Mouse (Mus musculus) cerebellum, adult 8-10 months (tissue): ENCODE results near the gene Gadl1.

Experiments
- DNase-seq: peaks from one replicate; pipeline ENCODE4 v3.0.0; 2022

Gadl1 gene

DNA sequence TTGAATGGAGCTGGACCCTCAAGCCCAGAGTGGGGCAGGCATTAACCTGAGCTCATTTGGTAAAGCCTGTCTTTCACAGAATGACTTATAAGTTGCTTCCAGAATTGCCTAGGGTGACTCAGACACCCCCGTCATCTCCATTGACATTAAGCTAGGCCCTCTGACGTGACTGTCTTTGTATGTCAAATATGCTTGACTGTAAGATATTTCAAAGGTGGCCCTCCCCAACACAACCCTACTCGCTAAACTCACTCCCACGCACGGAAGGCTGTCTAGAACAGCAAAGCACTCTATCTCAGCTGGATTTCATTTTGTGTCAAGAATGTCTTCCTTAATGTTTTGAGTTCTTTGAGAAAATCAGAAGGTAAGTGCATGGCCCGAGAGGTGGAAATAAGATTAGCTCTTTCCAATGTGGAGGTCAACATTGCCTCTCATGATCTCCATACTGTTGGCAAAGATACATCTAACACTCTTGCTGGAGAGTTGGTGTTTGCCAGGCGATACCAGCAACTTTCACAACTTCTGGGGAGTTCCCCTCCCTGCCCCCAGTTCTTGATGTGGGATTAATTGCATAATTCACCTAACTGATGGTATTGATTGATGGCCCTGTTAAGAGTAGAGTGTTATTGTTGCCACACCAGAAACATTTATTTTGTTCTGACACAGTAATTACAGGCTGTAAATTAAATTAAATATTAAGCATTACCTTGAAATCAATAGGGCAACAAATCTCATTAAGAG, 182.0 kb downstream of the Gadl1 start:
- no peak for DNase-seq

DNA sequence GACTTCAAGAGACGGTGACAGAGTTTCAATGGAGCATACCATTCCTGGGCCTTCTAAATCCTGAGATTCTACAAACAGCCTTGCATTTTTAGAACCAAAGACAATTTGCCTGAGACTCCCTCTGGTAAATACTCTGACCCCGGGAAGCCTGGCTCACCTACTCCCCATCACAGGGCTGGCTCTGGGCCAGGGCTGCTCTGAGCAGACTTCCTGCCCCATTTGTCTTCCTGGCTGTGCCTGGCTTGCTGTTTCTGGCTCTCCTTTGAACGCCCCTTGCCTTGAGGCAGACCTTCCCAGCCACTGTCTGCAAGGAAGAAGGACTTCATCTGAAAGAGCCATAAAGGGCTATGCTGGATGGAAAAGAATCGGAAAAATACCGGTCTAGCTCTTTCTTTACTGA, 182.7 kb downstream of the Gadl1 start:
- no peak for DNase-seq

DNA sequence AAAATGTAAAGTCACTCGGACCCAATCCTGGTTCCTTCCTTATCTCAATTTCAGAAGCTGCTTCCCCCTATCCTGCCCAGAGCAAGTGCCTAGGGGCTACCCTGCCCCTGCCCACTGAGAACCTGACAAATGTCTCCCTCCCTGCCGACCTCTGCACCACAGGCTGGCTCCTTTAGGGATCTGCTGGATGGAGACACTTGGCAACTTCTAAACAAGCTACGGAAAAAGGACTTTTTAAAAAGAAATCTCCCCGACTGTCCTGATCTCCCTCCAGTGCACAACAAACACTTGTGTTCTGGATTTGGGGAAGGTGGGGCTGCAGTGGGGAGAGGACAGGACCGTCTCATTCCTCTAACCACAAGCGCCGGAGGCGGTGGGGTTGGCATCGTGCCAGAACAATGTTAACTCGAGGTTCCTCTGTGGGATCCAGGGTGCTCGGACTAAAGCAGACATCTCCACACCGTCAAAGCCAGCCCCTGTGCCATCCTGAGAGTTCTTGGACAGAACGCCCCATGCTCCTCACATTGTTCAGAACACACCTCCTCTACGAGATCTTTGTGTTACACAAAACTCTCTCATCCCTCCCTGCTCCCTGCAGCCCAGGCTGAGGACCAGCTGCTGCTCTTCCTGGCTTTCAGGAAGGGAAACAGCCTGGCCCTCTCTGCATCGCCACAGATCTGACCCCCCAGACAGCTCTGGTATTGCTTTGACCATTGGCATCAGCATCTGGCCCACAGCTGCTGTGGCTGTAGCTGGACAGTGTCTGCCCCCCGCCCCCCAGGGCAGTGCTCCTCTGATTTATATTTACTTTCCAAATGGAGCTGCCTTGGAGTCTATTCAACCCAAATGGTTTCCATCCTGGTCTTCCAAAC, 189.7 kb downstream of the Gadl1 start:
- no peak for DNase-seq

DNA sequence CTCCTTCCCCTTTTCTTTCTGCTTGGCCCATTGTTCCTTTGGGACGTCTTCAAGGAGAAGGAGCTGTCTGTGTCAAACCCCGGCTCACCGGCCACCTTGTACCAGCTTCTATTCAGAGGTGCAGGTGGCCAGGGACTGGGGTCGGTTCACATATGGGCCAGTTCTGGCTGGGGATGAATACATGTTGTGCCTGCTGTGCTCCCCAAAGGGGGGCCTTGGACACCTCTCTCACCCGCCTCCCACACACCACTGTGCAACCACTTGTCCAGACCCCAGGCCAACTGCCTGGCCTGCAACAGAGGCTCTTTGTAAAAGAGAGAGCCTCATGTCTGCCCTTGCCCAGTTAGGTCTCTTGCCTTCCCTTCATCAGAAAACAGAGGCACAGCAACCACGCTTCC, 190.3 kb downstream of the Gadl1 start:
- no peak for DNase-seq

DNA sequence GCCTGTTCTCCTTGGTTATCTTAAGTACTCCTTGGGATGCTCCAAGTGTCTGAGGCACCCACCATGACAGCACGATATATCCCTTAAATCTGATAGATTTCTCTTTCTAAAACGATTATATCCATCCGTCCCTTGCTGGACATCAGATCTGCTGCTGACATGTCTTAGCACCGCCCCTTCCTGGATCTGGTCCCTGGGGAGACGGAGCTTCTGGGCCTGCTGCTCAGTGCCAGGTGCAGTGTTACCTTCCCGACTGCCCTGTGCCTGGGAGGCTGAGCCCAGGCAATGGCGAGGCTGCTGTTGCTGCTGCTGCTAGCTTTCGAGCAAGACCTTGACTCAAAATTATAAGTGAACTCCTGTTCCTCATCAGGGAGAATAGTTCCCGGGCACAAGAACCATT, 190.8 kb downstream of the Gadl1 start:
- no peak for DNase-seq

DNA sequence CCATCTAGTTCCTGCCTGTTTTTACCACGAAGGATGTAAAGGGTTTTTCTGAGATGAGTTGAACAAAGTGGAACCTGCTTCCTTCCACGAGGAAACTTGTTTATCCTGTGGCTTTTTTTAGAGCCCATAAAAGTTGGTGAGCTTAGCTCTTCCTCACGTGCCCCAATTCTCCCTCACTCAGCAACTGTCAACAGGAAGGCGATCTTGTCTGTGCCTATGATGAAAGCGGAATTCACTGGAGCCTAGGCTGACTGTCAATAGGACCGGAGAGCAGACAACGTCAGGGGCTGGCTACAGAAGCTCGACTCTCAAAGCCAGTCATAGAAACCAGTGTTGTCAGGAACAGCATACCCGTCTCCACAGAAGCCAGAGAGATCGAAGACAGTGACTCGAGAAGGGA, 192.6 kb downstream of the Gadl1 start:
- DNase-seq, result no peak

DNA sequence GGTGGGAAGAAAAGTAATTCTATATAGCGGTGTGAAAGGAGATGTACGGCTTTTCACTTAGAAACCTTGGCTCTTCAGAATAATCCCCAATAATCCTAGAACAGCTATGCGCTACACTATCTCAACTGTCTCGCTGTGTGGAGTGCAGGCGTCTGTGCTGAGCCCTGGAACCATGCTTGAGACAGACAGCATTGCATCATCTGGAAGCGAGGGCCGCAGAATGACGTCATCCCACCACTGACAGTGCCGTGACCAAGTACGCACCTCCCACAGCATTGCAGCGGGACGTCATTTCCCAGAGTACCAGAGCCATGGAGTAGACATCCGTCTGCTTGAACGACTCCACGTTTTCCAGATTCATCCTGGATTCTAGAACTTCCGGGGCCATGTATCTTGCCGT, 195.5 kb downstream of the Gadl1 start:
- DNase-seq, result no peak

DNA sequence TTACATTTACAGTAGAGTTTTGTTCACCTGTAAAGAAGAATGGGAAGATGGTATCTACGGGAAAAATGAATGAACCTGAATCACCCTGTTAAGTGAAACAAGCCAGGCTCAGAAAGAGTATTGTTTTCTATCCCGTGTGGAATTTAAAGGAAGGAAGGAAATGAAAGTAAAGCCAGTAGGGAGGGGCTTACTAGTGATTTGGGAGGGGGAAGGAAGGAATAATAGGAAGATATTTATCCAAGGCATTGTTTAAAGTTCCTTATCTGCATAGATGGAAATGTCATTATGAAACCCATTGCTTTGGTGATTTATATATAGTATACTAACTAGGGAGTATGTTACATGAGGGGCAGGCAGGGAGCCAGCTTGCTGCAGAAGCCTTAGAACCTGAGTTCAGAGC, 199.5 kb downstream of the Gadl1 start:
- DNase-seq, result no peak

DNA sequence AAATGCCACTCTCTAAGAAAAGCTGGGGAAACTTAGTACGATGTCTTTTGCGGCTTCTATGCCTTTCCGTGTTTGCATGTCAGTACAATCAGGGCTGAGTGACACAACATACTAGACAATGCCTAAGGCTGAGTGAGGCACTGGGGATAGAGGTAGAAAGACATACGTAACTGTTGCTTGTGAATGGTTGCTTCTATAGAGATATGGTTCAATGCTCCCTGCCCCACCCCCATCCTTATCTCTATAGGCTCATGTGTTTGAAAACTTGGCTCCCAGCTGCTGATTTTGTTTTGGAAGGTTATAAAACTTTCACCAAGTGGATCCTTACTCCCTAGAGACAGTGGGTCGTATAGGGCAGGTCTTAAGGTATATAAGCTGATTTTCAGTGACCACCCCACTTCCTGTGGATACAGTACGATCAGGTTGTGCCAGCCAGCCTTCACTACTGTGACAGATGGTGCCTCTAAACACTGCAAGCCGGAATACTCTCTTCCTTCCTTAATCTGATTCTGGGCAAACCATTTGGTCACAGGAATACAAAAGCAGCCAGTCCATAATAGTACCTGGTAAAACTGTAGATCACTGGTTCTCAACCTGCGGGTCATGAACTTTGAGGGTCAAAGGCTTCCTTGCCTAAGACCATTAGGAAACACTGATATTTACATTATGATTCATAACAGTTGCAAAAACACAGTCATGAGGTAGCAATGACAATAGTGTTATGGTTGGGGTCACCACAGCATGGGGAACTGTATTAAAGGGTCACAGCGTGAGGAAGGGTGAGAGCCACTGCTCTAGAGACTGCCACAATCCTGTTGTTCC, 202.1 kb downstream of the Gadl1 start:
- DNase-seq, result no peak

DNA sequence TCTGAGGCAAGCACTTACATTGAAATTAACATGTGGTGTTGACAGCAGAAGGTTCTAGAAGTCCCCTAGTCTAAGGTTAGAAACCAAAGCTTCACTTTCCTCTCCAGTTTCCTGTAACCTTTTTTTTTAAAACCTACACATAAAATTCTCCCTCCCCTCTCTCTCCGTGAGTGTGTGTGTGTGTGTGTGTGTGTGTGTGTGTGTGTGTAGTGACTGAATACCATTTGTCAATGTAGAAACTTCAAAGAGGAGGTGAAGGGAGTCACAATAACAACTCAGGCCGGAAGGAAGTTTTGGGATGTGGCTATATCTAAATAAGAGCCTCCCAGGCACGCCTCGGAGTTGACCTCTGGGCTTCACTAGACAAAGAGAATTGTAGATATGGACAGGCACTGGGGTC, 205.1 kb downstream of the Gadl1 start:
- no peak for DNase-seq

DNA sequence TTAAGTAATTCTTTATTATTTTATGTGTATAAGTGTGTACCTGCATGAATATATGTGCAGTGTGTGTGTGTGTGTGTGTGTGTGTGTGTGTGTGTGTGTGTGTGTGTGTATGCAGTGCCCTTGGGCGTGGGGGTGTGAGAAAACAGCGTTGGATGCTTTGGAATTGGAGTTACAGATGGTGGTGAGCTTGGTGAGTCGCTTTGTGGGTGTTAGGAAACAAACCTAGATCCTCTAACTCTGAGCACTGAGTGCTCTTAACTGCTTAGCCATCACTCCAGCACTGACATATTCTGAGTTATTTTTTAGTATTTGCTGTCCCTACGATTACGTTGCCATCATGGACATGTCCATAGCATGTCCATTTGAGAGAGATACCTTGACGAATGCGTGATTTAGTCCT, 206.6 kb downstream of the Gadl1 start:
- DNase-seq, result no peak

DNA sequence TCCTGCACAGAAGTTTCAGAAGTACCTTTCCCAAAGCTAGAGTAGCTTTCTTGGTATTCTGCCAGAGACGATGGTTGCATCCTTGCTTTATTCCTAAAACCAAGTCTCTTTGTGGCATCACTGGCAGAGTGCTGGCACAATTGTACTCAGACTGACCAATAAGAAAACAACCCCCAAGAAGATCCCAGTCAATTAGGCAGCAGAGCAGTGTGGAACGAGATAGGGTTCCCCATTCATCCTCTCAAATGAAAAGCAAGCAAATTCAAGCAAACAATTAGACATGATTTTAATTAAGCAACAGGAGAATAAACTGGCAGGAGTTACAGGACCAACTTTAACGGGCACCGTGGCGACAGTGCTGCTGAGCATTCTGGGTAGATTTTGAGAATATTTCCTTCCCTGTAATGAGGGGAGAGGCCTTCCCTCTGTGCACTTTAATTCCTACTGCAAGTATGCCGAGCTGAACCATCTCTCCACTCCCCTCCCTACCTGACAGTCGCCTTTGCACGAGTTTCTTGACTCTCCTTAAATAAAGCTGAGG, 209.1 kb downstream of the Gadl1 start:
- no peak for DNase-seq

DNA sequence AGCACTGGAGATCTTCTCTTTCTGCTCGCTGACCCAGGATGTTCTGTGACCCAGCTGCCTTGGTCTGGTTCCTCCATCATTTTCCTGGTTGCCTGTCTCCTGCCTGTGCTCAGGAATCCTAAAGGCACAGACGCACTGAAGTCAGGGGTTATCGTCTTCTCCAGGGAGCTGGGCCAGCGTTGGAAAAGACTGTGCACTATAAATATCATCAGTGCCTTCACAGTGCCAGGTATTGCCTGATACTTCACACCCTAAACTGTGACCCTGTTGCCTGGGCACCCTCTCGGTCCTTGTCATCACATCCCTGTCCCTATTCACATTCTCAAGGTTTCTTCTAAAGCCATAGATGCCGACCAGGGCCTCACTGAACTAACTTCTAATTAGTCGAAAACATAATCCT, 210.7 kb downstream of the Gadl1 start:
- DNase-seq, result no peak

DNA sequence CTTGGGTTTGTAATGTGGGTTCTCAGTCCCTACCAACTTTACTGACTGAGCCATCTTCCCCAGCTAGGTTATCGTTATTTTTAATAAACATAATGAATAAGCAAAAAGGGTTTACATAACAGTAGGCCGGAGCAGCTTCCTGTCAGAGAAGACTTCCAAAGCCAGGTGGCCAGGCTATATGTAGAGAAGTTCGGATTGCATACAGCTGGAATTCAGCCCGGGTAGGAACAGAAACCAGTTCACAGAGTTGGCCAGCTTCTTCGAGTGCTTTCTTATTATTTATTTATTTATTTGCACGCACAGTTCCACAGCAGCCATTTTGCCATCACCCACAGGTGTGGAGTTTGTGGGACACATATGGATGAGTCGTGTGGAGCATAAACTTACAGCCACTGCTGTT, 212.2 kb downstream of the Gadl1 start:
- no peak for DNase-seq

DNA sequence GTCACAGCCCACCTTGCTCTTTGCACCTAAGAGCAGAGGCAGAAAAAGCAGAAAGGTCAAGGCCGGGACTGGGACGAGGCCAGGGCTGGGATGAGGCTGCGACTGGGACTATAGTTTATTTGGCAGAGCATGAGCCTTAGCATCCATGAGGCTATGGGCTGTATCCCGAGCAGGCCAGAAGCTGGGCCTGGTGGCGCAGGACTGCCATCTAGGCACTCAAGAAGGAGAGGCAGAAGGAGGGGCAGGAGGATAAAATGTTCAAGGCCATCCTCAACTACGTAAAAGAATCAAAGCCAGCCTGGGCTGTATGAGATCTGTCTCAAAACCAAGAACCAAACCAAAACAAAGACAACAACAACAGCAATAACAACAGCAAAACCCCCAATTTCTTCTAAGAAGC, 213.3 kb downstream of the Gadl1 start:
- DNase-seq, result no peak

DNA sequence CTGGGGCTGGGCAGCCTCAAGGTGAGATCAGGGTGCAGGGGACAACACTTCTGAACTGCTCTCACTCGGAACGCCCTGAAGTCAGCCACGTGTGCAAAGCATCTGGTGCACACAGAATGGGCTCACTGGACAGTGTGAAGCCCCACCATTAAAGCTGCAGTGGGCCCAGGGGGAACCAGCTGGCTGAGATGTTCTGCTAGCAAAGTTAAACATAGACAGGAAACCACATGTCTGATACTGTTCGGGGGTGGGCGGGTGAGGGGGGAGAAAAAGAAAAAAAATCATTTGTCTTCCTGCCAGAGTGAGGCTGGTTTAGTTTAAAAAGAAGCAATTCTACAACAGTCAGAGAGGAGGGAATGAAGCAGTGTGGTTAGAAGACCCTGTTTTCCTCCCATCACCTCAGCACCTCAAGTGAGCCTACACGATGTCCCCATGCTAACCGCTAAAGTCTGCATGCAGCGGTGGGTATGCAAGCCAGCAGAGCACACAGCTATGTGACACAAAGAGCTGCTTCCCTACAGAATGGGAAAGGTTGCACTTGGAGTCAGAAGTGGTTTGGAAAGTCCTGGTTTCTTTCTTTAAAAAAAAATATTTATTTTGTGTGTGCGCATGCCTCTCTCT, 213.8 kb downstream of the Gadl1 start:
- DNase-seq, result no peak
